Mouse (Mus musculus) hindbrain, embryonic 13.5 days (tissue): ENCODE data around the gene Rabepk. TPM values are rescaled to one million over a fixed set of nuclear protein-coding genes. Genes with fewer than 3 reads are reported as not detected.

ENCODE experiments used
- polyA plus RNA-seq: library from polyadenylated mRNA; unstranded; fragments of >200 nt; fragmentation: Nextera tagmentation; extraction: Ambion mirVana; gene quantifications from 2 replicates; pipeline ENCODE4 v1.2.1, GENCODE M21; 2015

The Rabepk gene
- polyA plus RNA-seq, 1 experiment from 2014 or later: 28.2 TPM

Other genes starting within 250 kb of the Rabepk start
- gene Gapvd1, start 44.7 kb downstream of the Rabepk start, polyA plus RNA-seq: 122 and 129 TPM in 2 replicates
- 438 and 458 TPM in 2 replicates for gene Hspa5, start 27.9 kb downstream of the Rabepk start, polyA plus RNA-seq
- gene Fbxw2, start 26.4 kb upstream of the Rabepk start, polyA plus RNA-seq: 83.1 and 83.8 TPM in 2 replicates
- not detected in 2 replicates for gene Gm34653, start 33.1 kb upstream of the Rabepk start, polyA plus RNA-seq
- not detected in 2 replicates for gene Cutal, start 74.5 kb upstream of the Rabepk start, polyA plus RNA-seq
- gene Psmd5, start 75.1 kb upstream of the Rabepk start, polyA plus RNA-seq: 95.6 and 105 TPM in 2 replicates
- 1.1 and 1.3 TPM in 2 replicates for gene Phf19, start 114.1 kb upstream of the Rabepk start, polyA plus RNA-seq
- gene Traf1, start 161.9 kb upstream of the Rabepk start, polyA plus RNA-seq: 0.73 and 1.9 TPM in 2 replicates